Mouse (Mus musculus): ENCODE data around the gene Aifm1. TPM values are rescaled to one million over a fixed set of nuclear protein-coding genes. Genes with fewer than 3 reads are reported as not detected.
"Not testable (repeated sequence)": the region's sequence is repeated elsewhere in the genome, so short reads cannot be mapped to it uniquely, and the experiment has no call there.

Gene Aifm1
- total and polyA plus RNA-seq, 2 experiments from 2014 or later: 13.9 to 28.0 TPM

DNA sequence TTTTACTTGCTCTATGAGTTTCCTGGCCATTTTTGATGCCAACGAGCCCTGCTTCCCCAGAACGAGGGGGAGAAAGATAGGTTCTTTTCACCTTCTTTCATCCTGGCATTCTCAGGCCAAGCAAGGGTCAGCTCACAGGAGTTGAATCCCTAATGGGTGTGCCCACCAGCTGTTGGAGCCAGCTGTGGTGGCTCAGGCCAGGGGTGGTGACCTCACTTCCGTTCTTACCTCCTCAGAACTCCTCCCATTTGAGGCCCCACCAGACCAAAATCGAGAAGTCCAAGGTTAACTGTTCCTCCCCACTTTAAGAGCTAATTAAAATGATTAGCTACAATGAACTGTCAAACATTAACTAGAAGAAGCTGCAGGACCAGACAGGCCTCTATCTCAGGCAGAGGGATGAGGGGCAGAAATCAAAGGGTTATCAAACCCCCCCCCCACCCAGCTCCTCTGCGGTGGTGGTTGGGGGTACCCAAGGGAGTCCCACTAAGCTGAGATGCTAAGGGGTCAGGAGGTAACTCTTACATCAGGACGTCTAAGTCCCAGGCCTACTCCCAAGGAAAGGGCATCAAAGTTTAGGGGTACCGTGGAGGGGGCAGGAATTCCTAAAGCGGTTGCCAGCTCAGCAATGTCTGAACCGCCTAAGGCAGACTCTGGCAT is 61.0 kb downstream of the Aifm1 start:
- Histone ChIP-seq H3K27ac (ENCODE audit: low read depth, low read length) (no peak overlapping the region), H3K4me3 (ENCODE audit: low read depth, low read length) (no peak overlapping the region), H3K27me3 (ENCODE audit: insufficient read depth, low read length) (no peaks in the 10 kb centered on the region), H3K9me3 (ENCODE audit: low read length) (no peaks in the 10 kb centered on the region), H3K4me1 (ENCODE audit: insufficient read depth) (no peaks in the 10 kb centered on the region), H3K36me3 (ENCODE audit: insufficient read depth) (no peaks in the 10 kb centered on the region), H3K9ac (no peak overlapping the region), H3K4me2 (ENCODE audit: low read depth) (peak overlapping the region; percentile 42; the same call in 1 of the 2 replicates)
- ATAC-seq: no peak
- TF ChIP-seq CTCF (IDR thresholded peaks at IDR 0.05; ENCODE audit: low read depth): no peak
- no peak for DNase-seq
- WGBS: 51% methylated on average over 9 of the region's 9 CpGs

DNA sequence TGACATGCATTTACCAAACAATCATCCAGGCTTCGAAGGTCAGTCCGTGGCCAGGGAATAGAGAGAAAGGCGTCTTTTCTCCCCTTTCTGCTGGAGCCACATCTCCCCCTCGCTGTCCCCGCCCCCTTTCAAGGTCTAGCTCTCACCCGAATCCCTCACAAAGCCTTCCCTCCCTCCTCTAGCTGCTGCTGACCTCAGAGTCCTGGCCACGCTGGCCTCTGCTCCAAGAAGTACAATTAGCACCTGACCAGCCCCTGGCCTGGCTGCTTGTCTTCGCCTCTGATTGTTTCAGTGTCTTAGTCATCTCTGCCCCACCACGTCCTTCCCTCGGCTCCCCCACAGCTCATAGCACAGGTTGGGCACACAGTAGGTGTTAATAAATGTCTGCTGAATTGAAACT is 63.7 kb downstream of the Aifm1 start:
- no peaks in the 10 kb centered on the region for H3K9me3 ChIP-seq (ENCODE audit: low read length)
- no peak overlapping the region for H3K9ac ChIP-seq
- H3K4me1 ChIP-seq (ENCODE audit: insufficient read depth): no peaks in the 10 kb centered on the region
- no peak overlapping the region for H3K27ac ChIP-seq (ENCODE audit: low read depth, low read length)
- 40% methylated on average over 10 of the region's 10 CpGs for WGBS
- DNase-seq (no peak), ATAC-seq (no peak)
- H3K27me3 ChIP-seq (ENCODE audit: insufficient read depth, low read length): no peaks in the 10 kb centered on the region
- no peak for TF ChIP-seq CTCF (IDR thresholded peaks at IDR 0.05; ENCODE audit: low read depth)
- H3K4me3 ChIP-seq (ENCODE audit: low read depth, low read length): no peak overlapping the region
- no peak overlapping the region for H3K4me2 ChIP-seq (ENCODE audit: low read depth)
- no peaks in the 10 kb centered on the region for H3K36me3 ChIP-seq (ENCODE audit: insufficient read depth)

DNA sequence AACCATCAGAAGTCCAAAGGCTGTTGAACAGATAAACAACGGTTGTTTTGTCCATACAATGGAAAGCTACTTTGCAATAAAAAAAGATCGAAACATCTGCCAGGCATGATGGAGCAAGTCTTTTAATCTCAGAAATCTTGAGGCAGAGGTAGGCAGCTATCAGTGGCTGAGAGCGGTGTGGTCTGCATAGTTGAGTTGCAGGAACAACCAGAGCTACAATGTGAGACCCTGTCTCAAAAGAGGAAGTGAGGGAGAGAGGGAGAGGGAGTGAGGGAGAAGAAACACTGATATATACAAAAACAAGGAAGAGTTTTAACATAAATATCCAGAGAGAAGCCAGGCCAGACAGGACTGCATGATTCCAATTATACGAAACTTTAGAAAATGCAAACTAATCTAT is 68.7 kb downstream of the Aifm1 start:
- Histone ChIP-seq H3K4me1 (ENCODE audit: insufficient read depth) (no peaks in the 10 kb centered on the region), H3K27me3 (ENCODE audit: insufficient read depth, low read length) (no peaks in the 10 kb centered on the region), H3K9ac (no peak overlapping the region), H3K9me3 (ENCODE audit: low read length) (no peaks in the 10 kb centered on the region), H3K36me3 (ENCODE audit: insufficient read depth) (no peaks in the 10 kb centered on the region), H3K4me2 (ENCODE audit: low read depth) (no peak overlapping the region), H3K4me3 (ENCODE audit: low read depth, low read length) (no peak overlapping the region), H3K27ac (ENCODE audit: low read depth, low read length) (no peak overlapping the region)
- ATAC-seq (no peak), DNase-seq (no peak)
- WGBS: 87% methylated on average over 4 of the region's 4 CpGs
- no peak for TF ChIP-seq CTCF (IDR thresholded peaks at IDR 0.05; ENCODE audit: low read depth)

DNA sequence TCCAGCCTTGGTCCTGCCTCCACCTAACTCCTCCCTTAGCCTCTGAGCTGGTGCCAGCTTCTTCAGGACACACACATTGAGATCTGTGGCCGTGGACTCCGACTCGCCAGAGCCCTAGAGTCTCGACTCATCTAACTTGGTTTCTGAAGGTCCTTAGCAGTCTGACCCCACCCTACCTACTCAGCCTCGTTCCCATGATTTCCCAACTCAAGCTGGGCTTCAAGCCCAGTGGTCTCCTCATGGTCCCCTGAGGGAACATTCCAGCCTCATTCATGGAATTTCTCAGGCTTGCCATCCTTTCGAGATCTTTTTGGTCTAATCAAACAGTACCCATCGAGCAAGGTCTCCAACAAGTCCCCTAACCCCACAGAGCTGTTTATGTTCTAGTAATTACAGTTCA is 71.4 kb downstream of the Aifm1 start:
- 85% methylated on average over 7 of the region's 7 CpGs for WGBS
- H3K27ac ChIP-seq (ENCODE audit: low read depth, low read length): no peak overlapping the region

DNA sequence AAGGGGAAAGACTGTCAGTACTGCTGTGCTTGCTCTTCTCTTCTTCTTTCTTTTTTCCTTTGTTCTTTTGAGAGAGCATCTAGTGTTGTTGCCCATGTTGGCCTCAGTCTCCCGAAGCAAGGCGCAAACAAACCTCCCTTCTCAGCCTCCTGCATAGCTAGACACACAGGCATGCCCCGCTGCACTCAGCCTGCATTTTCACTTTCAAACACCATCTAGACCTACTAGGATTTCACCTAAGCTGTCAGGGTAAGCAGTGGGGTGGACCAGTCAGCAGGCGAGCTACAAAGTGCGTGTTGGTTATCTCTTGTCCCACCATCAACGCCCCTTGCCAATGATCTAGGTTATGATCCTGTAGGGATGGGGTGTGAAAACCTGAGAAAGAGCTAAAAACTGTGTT is 71.8 kb downstream of the Aifm1 start:
- no peaks in the 10 kb centered on the region for H3K4me1 ChIP-seq (ENCODE audit: insufficient read depth)
- no peak overlapping the region for H3K4me3 ChIP-seq (ENCODE audit: low read depth, low read length)
- H3K4me2 ChIP-seq (ENCODE audit: low read depth): no peak overlapping the region
- WGBS: 85% methylated on average over 6 of the region's 6 CpGs
- DNase-seq (no peak), ATAC-seq (no peak)
- H3K27me3 ChIP-seq (ENCODE audit: insufficient read depth, low read length): no peaks in the 10 kb centered on the region
- H3K9me3 ChIP-seq (ENCODE audit: low read length): no peaks in the 10 kb centered on the region
- no peak for TF ChIP-seq CTCF (IDR thresholded peaks at IDR 0.05; ENCODE audit: low read depth)
- no peak overlapping the region for H3K9ac ChIP-seq
- H3K27ac ChIP-seq (ENCODE audit: low read depth, low read length): no peak overlapping the region
- no peaks in the 10 kb centered on the region for H3K36me3 ChIP-seq (ENCODE audit: insufficient read depth)

More for the DNA sequence above, 71.4 kb downstream of the Aifm1 start:
- Histone ChIP-seq H3K27me3 (ENCODE audit: insufficient read depth, low read length) (no peaks in the 10 kb centered on the region), H3K4me3 (ENCODE audit: low read depth, low read length) (no peak overlapping the region), H3K4me1 (ENCODE audit: insufficient read depth) (no peaks in the 10 kb centered on the region), H3K9me3 (ENCODE audit: low read length) (no peaks in the 10 kb centered on the region), H3K9ac (no peak overlapping the region), H3K4me2 (ENCODE audit: low read depth) (no peak overlapping the region), H3K36me3 (ENCODE audit: insufficient read depth) (no peaks in the 10 kb centered on the region)
- TF ChIP-seq CTCF (IDR thresholded peaks at IDR 0.05; ENCODE audit: low read depth): no peak
- no peak for ATAC-seq
- DNase-seq: no peak

DNA sequence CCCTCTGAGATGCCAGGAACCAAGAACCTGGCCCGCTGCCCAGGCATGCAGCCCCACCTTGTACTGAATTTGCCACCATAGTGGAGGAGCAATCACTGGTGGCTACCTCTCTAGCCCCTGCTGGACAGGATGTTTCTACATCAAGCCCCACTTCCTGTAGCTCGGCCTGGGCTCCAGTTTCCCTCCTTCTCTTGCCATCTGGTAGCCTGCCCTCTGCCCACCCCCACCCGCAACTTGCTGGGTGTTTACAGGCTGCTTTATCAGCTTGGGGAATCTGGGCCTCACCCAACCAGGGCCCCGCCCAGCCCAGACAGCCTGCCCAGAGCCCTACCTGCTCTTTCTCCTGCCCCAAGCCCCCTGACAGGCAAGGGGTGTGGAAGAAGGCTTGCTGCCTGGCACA is 74.3 kb downstream of the Aifm1 start:
- Histone ChIP-seq H3K9me3 (ENCODE audit: low read length) (no peaks in the 10 kb centered on the region), H3K4me1 (ENCODE audit: insufficient read depth) (no peaks in the 10 kb centered on the region), H3K27ac (ENCODE audit: low read depth, low read length) (no peak overlapping the region), H3K4me2 (ENCODE audit: low read depth) (no peak overlapping the region), H3K36me3 (ENCODE audit: insufficient read depth) (no peaks in the 10 kb centered on the region), H3K27me3 (ENCODE audit: insufficient read depth, low read length) (no peaks in the 10 kb centered on the region), H3K4me3 (ENCODE audit: low read depth, low read length) (no peak overlapping the region), H3K9ac (no peak overlapping the region)
- no peak for TF ChIP-seq CTCF (IDR thresholded peaks at IDR 0.05; ENCODE audit: low read depth)
- DNase-seq: no peak
- ATAC-seq: no peak
- 74% methylated on average over 4 of the region's 4 CpGs for WGBS

DNA sequence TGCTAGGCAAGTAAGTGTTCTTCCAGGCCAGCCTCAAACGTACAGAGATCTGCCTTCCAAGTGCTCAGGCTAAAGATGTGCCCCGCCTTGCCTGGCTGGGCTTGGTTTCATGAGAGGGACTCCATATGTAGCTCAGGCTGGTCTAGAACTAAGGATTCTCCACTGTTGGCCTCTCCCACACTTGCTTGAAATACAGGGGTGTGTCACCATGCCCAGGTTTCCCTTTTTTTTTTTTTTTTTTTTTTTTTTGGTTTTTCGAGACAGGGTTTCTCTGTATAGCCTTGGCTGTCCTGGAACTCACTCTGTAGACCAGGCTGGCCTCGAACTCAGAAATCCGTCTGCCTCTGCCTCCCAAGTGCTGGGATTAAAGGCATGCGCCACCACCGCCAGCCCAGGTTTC is 77.3 kb downstream of the Aifm1 start:
- ATAC-seq; H3K27me3 ChIP-seq (ENCODE audit: insufficient read depth, low read length); H3K4me3 ChIP-seq (ENCODE audit: low read depth, low read length); H3K4me2 ChIP-seq (ENCODE audit: low read depth); H3K9ac ChIP-seq; H3K4me1 ChIP-seq (ENCODE audit: insufficient read depth); DNase-seq; H3K27ac ChIP-seq (ENCODE audit: low read depth, low read length); H3K36me3 ChIP-seq (ENCODE audit: insufficient read depth); H3K9me3 ChIP-seq (ENCODE audit: low read length): not testable (repeated sequence)
- WGBS: 88% methylated on average over 6 of the region's 7 CpGs

Data from forebrain, postnatal 0 days (tissue).